Mouse (Mus musculus) gastrocnemius, adult 18-20 months (tissue): Measurements from ENCODE around the gene Phox2a. TPM values are rescaled to one million over a fixed set of nuclear protein-coding genes. Genes with fewer than 3 reads are reported as not detected.

Source experiments
- DNase-seq: peaks from one replicate; pipeline ENCODE4 v3.0.0; 2021; ENCODE audit warnings: low spot score
- total RNA-seq, 2 experiments: library from RNA; stranded (reverse); gene quantifications; 2 replicates each; pipeline ENCODE4 v1.2.3; 2021

Phox2a gene
- total RNA-seq, 2 experiments from 2014 or later: not detected

DNA sequence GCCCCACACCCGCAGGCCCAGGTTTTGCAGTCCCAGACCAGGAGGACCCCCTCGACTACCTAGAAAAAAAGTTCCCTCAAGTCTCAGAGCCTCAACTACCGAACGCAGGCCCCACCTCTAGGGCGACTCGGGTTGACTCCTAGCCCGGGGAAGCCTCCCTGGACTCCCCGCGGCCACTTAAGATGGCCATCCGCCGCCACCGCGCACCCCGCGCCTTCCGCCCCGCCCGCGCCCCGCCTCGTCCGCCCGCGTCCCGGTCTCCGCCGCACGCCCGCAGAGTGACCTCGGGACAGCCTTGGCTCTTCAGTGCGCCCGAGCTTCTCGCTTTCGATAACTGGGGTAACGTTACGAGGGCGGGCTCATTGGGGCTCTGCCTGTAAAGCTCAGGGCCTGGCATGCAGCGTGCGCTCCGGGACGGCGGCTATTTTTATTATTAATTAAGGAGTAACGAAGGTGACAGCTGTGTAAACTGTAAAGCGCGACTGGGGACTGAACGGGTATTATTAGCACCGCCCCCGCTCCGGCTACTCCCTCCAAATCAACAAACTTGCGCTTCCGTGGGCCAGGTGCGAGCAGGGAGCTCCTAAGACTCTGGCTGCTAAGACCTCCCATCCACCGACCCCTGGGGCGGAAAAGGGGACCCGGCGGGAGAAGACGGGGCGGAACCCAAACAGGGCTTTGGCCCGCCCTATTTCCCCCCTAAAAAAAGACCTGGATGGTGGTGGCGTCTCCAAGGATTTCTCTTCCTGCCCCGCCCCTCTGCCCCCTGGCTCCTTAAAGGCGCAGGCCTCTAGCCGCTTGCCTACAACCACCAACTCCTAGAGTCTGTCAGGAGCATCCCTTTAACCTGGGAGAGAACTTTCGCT, 19.7 kb downstream of the Phox2a start, which contains the start of gene Inppl1:
Inppl1 (minus strand) TSS at position 624 of the 866 bp plus-strand sequence.
- DNase-seq: peak; percentile 95

GRCm38 (mm10) chr7:101844186-101844585, 26.1 kb downstream of the Phox2a start:
- no peak for DNase-seq

- DNase-seq: no peak
Measured at GRCm38 (mm10) chr7:101847934-101848333, 29.8 kb downstream of the Phox2a start.

- DNase-seq: no peak
Measured at GRCm38 (mm10) chr7:101851689-101852088, 33.6 kb downstream of the Phox2a start.

- no peak for DNase-seq
Measured at GRCm38 (mm10) chr7:101852846-101853245, 34.7 kb downstream of the Phox2a start.

DNA sequence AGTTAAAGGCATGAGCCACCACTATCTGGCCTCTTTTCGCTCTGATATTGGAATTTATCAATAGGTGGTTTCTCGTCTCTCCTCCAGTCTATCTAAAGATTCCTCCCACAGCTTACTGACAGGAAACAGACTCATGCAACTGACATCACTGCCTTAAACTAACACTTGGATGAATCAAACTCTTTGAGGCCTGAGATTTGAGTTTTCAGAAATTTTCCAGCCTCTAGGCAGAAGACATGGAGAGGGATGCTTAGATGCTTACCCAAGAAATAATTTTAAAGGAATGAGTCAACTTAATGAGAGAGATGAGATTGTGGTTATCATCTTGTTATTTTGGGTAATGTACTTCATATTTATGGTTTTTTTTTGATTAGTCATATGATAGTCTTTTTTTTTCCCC, 35.7 kb downstream of the Phox2a start:
- no peak for DNase-seq

DNA sequence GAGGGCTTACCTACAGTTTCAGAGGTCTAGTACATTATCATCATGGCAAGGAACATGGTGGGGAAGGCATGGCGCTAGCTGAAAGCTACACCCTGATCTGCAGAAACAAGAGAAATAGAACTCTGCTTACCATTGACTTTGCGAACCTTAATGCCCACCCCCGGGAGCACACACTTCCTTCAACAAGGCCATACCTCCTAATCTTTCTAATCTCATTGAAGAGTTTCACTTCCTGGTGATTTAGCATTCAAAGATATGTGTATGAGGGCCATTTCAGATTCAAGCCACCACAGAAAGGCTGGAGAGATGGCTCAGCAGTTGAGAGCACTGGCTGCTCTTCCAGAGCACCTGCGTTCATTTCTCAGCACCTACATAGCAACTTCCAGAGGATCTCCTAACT, 39.0 kb downstream of the Phox2a start, which contains the start of gene Folr2:
Folr2 (minus strand) TSS at position 101 of the 400 bp plus-strand sequence.
- no peak for DNase-seq

GRCm38 (mm10) chr7:101858362-101858761, 40.2 kb downstream of the Phox2a start:
- DNase-seq: no peak

DNA sequence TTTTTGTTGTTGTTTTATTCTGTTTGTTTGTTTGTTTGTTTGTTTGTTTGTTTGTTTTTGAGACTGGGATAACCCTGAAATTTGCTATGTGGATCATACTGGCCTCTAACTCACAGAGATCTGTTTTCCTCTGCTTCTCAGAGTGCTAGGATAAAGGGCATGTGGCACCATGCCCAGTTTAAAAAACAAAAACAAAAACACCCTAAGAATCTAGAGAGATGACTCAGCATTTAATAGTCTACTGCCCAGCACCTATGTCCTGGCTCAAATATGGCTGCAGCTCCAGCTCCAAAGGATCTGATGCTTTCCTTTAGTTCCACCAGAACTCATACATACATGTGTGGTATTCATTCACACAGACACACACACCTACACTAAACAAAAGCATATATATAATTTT, 42.9 kb downstream of the Phox2a start:
- no peak for DNase-seq

DNA sequence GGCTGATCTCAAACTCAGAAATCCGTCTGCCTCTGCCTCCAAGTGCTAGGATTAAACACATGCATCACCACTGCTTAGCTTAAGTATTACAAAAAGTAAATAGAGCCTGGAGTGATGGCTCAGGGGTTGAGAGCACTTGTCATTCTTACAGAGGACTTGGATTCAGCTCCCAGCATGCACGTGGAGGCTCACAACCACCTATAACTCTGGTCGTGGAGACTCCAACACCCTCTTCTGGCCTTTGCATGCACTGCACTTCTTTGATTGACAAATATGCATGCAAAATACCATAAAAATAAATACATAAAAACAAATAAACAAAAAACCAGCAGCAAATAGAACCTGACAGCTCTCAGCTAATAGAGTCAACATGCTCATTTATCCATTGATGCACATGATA, 44.2 kb downstream of the Phox2a start:
- no peak for DNase-seq

GRCm38 (mm10) chr7:101863415-101863814, 45.3 kb downstream of the Phox2a start, which contains the start of gene Anapc15:
TSS of gene Anapc15 (plus strand) at chr7:101863715.
- no peak for DNase-seq

- no peak for DNase-seq
Measured at GRCm38 (mm10) chr7:101866491-101867265, 48.6 kb downstream of the Phox2a start.

- no peak for DNase-seq
Measured at GRCm38 (mm10) chr7:101867482-101867881, 49.4 kb downstream of the Phox2a start.

GRCm38 (mm10) chr7:101868241-101869162, 50.4 kb downstream of the Phox2a start:
- no peak for DNase-seq

- no peak for DNase-seq
Measured at GRCm38 (mm10) chr7:101869163-101869500, 51.0 kb downstream of the Phox2a start.

DNA sequence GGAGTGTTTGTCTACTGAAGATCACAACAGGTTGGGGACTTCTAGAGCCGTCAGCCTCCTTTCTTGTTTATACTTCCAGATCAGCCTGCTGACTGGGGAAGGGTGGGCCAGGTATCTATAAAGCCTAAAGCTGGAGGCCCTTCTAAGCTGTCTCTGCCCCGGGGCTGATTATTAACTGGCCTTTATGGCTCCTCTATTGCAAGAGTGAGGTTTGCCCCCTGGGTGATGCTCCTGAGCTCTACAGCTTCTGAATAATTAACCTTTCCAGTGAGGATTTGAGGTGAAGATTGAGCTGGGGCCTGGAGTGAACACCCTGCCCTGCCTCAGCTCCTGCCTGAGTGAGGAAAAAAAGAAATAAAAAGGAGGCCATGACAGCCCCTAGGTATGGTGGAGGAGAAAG, 52.5 kb downstream of the Phox2a start, which contains the start of gene Folr1:
Folr1 (minus strand) TSS at position 160 of the 400 bp plus-strand sequence.
- no peak for DNase-seq

GRCm38 (mm10) chr7:101871296-101871695, 53.2 kb downstream of the Phox2a start:
- DNase-seq: no peak
